Mouse (Mus musculus) kidney, embryonic 16.5 days (tissue): ENCODE data around the gene Krt16. TPM values are rescaled to one million over a fixed set of nuclear protein-coding genes. Genes with fewer than 3 reads are reported as not detected.
A peak's percentile ranks its signal among the peaks of the same experiment; 100 is the strongest.

Experiments
- ATAC-seq: fragments of 200-750 bp; cut with Nextera tagmentation; 2 replicates; pipeline ENCODE4 v1.8.0; 2017; ENCODE audit warnings: moderate TSS enrichment; ENCODE audit not compliant: low FRiP score, low TSS enrichment
- H3K27ac ChIP-seq: fragments of 300-500 bp; sonication (generic); 2 replicates; pipeline ENCODE4 v1.5.1; 2014; ENCODE audit warnings: low read length
- H3K27me3 ChIP-seq: fragments of 300-500 bp; sonication (generic); 2 replicates; pipeline ENCODE4 v1.6.1; 2014; ENCODE audit warnings: low read length, control low read depth, mixed read lengths; ENCODE audit not compliant: insufficient read depth
- H3K36me3 ChIP-seq: fragments of 300-500 bp; sonication (generic); 2 replicates; pipeline ENCODE4 v1.6.1; 2014; ENCODE audit warnings: low read length, control low read depth, mixed read lengths; ENCODE audit not compliant: insufficient read depth
- H3K4me1 ChIP-seq: fragments of 300-500 bp; sonication (generic); 2 replicates; pipeline ENCODE4 v1.6.1; 2014; ENCODE audit warnings: low read length, control low read depth, mixed read lengths; ENCODE audit not compliant: insufficient read depth
- H3K4me2 ChIP-seq: fragments of 300-500 bp; sonication (generic); replicated peaks from 2 replicates; pipeline ENCODE4 v1.6.1; 2014; ENCODE audit warnings: low read depth, low read length
- H3K4me3 ChIP-seq: fragments of 300-500 bp; sonication (generic); 2 replicates; pipeline ENCODE4 v1.5.1; 2014; ENCODE audit warnings: mild to moderate bottlenecking, low read length
- H3K9ac ChIP-seq: fragments of 300-500 bp; sonication (generic); replicated peaks from 2 replicates; pipeline ENCODE4 v1.6.1; 2014; ENCODE audit warnings: low read length
- H3K9me3 ChIP-seq: fragments of 300-500 bp; sonication (generic); 2 replicates; pipeline ENCODE4 v1.6.1; 2016; ENCODE audit warnings: low read length, control low read depth
- WGBS: fragments of 180-500 bp; shearing (Covaris S2); extraction: QIAGEN DNeasy Blood & Tissue Kit; methylation state at CpG from one replicate; pipeline ENCODE4 v1.1.7; 2014; 5-methylcytosine and 5-hydroxymethylcytosine counted together
- polyA plus RNA-seq: library from polyadenylated mRNA; unstranded; fragments of >200 nt; fragmentation: Nextera tagmentation; extraction: Ambion mirVana; gene quantifications from 2 replicates; pipeline ENCODE4 v1.2.1, GENCODE M21; 2015

Gene Krt16
- polyA plus RNA-seq = not detected in 2 replicates

GRCm38 (mm10) chr11:100248852-100249465 lies at the start of gene Krt16:
Gene Krt16 (minus strand): TSS chr11:100248902.
- no peak within 1 kb of the TSS for H3K4me2 ChIP-seq
- H3K27ac ChIP-seq = no peak within 1 kb of the TSS
- WGBS = 77% methylated on average over 6 of the region's 7 CpGs
- no peaks in the 10 kb centered on the region for H3K36me3 ChIP-seq
- H3K27me3 ChIP-seq = no peaks in the 10 kb centered on the region
- no peak within 1 kb of the TSS for H3K4me3 ChIP-seq
- H3K9me3 ChIP-seq = no peaks in the 10 kb centered on the region
- ATAC-seq = no peak
- no peaks in the 10 kb centered on the region for H3K4me1 ChIP-seq
- no peak within 1 kb of the TSS for H3K9ac ChIP-seq

- H3K4me1 ChIP-seq = 0 out of 2 replicates have a peak, but pooled peaks cover 4% of the 10 kb centered on the region
- H3K27ac ChIP-seq = no peak overlapping the region
- 35% methylated on average over 5 of the region's 5 CpGs for WGBS
- ATAC-seq = no peak
- peak overlapping the region; percentile 15; the same call in 1 of the 2 replicates for H3K9ac ChIP-seq
- H3K4me3 ChIP-seq = no peak overlapping the region
- no peaks in the 10 kb centered on the region for H3K27me3 ChIP-seq
- H3K9me3 ChIP-seq = no peaks in the 10 kb centered on the region
- H3K4me2 ChIP-seq = peak overlapping the region; percentile 42
- no peaks in the 10 kb centered on the region for H3K36me3 ChIP-seq
These were observed 49.1 kb upstream of the Krt16 start for GRCm38 (mm10) chr11:100297801-100298200.

- H3K4me2 ChIP-seq = peak overlapping the region; percentile 5; the same call in 1 of the 2 replicates
- no peaks in the 10 kb centered on the region for H3K27me3 ChIP-seq
- no peaks in the 10 kb centered on the region for H3K36me3 ChIP-seq
- H3K9me3 ChIP-seq = no peaks in the 10 kb centered on the region
- no peak overlapping the region for H3K27ac ChIP-seq
- H3K4me1 ChIP-seq = 0 out of 2 replicates have a peak, but pooled peaks cover 4% of the 10 kb centered on the region
- H3K4me3 ChIP-seq = no peak overlapping the region
- WGBS = 2% methylated on average over 10 of the region's 10 CpGs
- ATAC-seq = peak; percentile 61
- H3K9ac ChIP-seq = no peak overlapping the region
These were observed 46.6 kb upstream of the Krt16 start for GRCm38 (mm10) chr11:100295308-100295707.

- H3K9me3 ChIP-seq = no peaks in the 10 kb centered on the region
- no peak overlapping the region for H3K9ac ChIP-seq
- H3K27me3 ChIP-seq = no peaks in the 10 kb centered on the region
- no peak overlapping the region for H3K27ac ChIP-seq
- no peak overlapping the region for H3K4me2 ChIP-seq
- 60% methylated on average over 6 of the region's 6 CpGs for WGBS
- H3K36me3 ChIP-seq = no peaks in the 10 kb centered on the region
- H3K4me1 ChIP-seq = peaks cover 4% of the 10 kb centered on the region; the same call in 1 of the 2 replicates
- no peak overlapping the region for H3K4me3 ChIP-seq
- no peak for ATAC-seq
These were observed 44.2 kb upstream of the Krt16 start for GRCm38 (mm10) chr11:100292884-100293283.

GRCm38 (mm10) chr11:100290235-100290634 lies 41.5 kb upstream of the Krt16 start:
- H3K27ac ChIP-seq = no peak overlapping the region
- 56% methylated on average over 5 of the region's 5 CpGs for WGBS

GRCm38 (mm10) chr11:100288942-100289341 lies 40.2 kb upstream of the Krt16 start:
- Histone ChIP-seq H3K27ac (no peak overlapping the region), H3K4me2 (no peak overlapping the region), H3K27me3 (no peaks in the 10 kb centered on the region), H3K4me3 (no peak overlapping the region), H3K36me3 (no peaks in the 10 kb centered on the region), H3K4me1 (peaks cover 4% of the 10 kb centered on the region; the same call in 1 of the 2 replicates), H3K9ac (no peak overlapping the region), H3K9me3 (no peaks in the 10 kb centered on the region)
- 74% methylated on average over 6 of the region's 6 CpGs for WGBS
- peak; percentile 33; the same call in 1 of the 2 replicates for ATAC-seq

More at GRCm38 (mm10) chr11:100290235-100290634, 41.5 kb upstream of the Krt16 start:
- Histone ChIP-seq H3K36me3 (no peaks in the 10 kb centered on the region), H3K9ac (no peak overlapping the region), H3K4me3 (no peak overlapping the region), H3K27me3 (no peaks in the 10 kb centered on the region), H3K4me2 (no peak overlapping the region), H3K4me1 (peaks cover 4% of the 10 kb centered on the region; the same call in 1 of the 2 replicates), H3K9me3 (no peaks in the 10 kb centered on the region)
- ATAC-seq = no peak

GRCm38 (mm10) chr11:100287024-100287423 lies 38.3 kb upstream of the Krt16 start:
- peak; percentile 58 for ATAC-seq
- Histone ChIP-seq H3K4me2 (no peak overlapping the region), H3K9me3 (no peaks in the 10 kb centered on the region), H3K4me1 (peaks cover 4% of the 10 kb centered on the region; the same call in 1 of the 2 replicates), H3K27ac (no peak overlapping the region; the same call in 1 of the 2 replicates), H3K36me3 (no peaks in the 10 kb centered on the region), H3K4me3 (no peak overlapping the region), H3K27me3 (no peaks in the 10 kb centered on the region), H3K9ac (no peak overlapping the region)
- 45% methylated on average over 10 of the region's 10 CpGs for WGBS

GRCm38 (mm10) chr11:100284988-100285387 lies 36.3 kb upstream of the Krt16 start:
- ATAC-seq = no peak

GRCm38 (mm10) chr11:100282549-100282948 lies 33.8 kb upstream of the Krt16 start:
- 27% methylated on average over 10 of the region's 10 CpGs for WGBS
- Histone ChIP-seq H3K9ac (no peak overlapping the region), H3K27me3 (no peaks in the 10 kb centered on the region), H3K36me3 (no peaks in the 10 kb centered on the region), H3K4me1 (peaks cover 4% of the 10 kb centered on the region; the same call in 1 of the 2 replicates), H3K4me3 (no peak overlapping the region), H3K4me2 (no peak overlapping the region), H3K9me3 (no peaks in the 10 kb centered on the region), H3K27ac (no peak overlapping the region)
- ATAC-seq = peak; percentile 39; the same call in 1 of the 2 replicates

More at GRCm38 (mm10) chr11:100284988-100285387, 36.3 kb upstream of the Krt16 start:
- H3K4me3 ChIP-seq = no peak overlapping the region
- no peak overlapping the region for H3K4me2 ChIP-seq
- H3K27me3 ChIP-seq = no peaks in the 10 kb centered on the region
- no peak overlapping the region for H3K9ac ChIP-seq
- WGBS = 86% methylated on average over 4 of the region's 4 CpGs
- H3K9me3 ChIP-seq = no peaks in the 10 kb centered on the region
- H3K27ac ChIP-seq = no peak overlapping the region
- H3K4me1 ChIP-seq = peaks cover 7% of the 10 kb centered on the region; the same call in 1 of the 2 replicates
- H3K36me3 ChIP-seq = no peaks in the 10 kb centered on the region
